Mouse (Mus musculus): ENCODE data around the gene Syn3. TPM values are rescaled to one million over a fixed set of nuclear protein-coding genes. Genes with fewer than 3 reads are reported as not detected.

The Syn3 gene
- polyA plus RNA-seq, 1 experiment from 2014 or later: 3.0 TPM

DNA sequence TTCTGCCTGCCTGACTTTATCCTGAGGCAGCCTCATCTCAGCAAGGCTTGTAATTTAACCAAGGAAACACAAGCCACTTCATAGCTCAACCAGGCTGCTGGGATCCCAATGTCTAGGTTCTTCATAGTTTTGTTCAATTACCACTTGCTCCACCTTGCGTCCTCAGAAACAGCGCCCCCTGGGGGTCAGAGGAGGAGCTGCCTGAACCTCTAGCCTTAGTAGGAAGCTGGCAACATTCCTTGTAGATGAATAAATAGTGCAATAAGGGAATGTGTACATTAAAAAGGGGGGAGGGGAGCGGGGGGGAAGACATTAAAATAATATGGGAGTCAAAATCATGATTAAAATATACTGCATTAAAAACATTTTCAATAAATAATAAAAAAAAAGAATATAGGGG, 14.7 kb downstream of the Syn3 start:
- Histone ChIP-seq H3K27me3 (ENCODE audit: low read depth, poor library complexity, severe bottlenecking) (no peaks in the 10 kb centered on the region), H3K4me3 (no peak overlapping the region), H3K27ac (replicated peaks) (no peak overlapping the region), H3K4me1 (peaks cover 5% of the 10 kb centered on the region), H3K36me3 (no peaks in the 10 kb centered on the region), H3K9me3 (replicated peaks) (no peaks in the 10 kb centered on the region)
- WGBS: 9% methylated on average over 3 of the region's 3 CpGs
- peak; percentile 33 for DNase-seq (ENCODE audit: low spot score)

- no peak overlapping the region for H3K27ac ChIP-seq (replicated peaks)
- no peak for DNase-seq (ENCODE audit: low spot score)
- 90% methylated on average over 1 of the region's 1 CpGs for WGBS
Measured at GRCm38 (mm10) chr10:86482496-86482895, 16.2 kb downstream of the Syn3 start.

DNA sequence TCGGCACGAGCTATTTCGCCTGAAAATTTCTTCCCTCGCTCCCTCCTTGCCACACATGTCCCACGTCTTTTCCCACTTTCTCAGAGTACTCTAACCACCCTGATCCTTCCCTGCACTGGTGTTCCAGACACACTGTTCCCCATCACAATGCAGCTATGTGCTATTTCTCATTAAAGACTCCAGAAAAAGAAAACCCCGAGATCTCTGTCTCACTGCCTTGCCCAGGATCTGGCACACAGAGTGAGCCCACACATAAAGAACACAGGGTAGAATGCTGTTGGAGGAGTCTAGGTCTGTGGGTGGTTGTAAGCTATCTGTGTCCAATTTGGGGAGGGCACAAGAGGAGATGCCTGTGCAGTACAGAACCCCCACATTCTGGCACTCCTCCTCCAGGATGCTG, 18.0 kb downstream of the Syn3 start:
- H3K4me1 ChIP-seq: peaks cover 8% of the 10 kb centered on the region; the same call in 1 of the 2 replicates
- no peak overlapping the region for H3K4me3 ChIP-seq
- 94% methylated on average over 6 of the region's 6 CpGs for WGBS
- no peak overlapping the region for H3K27ac ChIP-seq (replicated peaks)
- no peaks in the 10 kb centered on the region for H3K36me3 ChIP-seq
- no peaks in the 10 kb centered on the region for H3K9me3 ChIP-seq (replicated peaks)
- H3K27me3 ChIP-seq (ENCODE audit: low read depth, poor library complexity, severe bottlenecking): no peaks in the 10 kb centered on the region
- DNase-seq (ENCODE audit: low spot score): no peak

More at GRCm38 (mm10) chr10:86482496-86482895, 16.2 kb downstream of the Syn3 start:
- no peak overlapping the region for H3K4me3 ChIP-seq
- H3K4me1 ChIP-seq: peaks cover 5% of the 10 kb centered on the region
- H3K36me3 ChIP-seq: no peaks in the 10 kb centered on the region
- no peaks in the 10 kb centered on the region for H3K27me3 ChIP-seq (ENCODE audit: low read depth, poor library complexity, severe bottlenecking)
- no peaks in the 10 kb centered on the region for H3K9me3 ChIP-seq (replicated peaks)

DNA sequence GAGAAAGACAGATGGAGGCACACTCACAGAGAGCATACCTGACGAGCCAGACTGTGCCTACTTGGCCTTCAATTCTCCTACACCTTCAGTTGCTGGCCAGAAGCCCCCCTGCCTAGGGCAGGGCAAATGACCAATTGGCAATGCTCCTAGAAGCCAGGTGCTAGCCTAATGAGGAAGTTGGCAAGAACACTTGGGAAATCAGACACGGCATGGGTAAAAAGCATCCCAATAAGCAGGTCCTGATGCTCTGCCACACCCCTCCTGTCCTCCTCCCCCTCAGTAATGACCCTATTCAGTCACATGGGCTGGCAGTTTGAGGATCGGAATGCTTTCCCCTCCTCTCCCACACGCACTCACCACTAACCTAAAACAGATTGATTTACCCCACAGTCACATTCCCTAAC, 19.0 kb downstream of the Syn3 start:
- H3K4me1 ChIP-seq: peaks cover 8% of the 10 kb centered on the region; the same call in 1 of the 2 replicates
- no peak overlapping the region for H3K4me3 ChIP-seq
- H3K27ac ChIP-seq (replicated peaks): no peak overlapping the region
- no peaks in the 10 kb centered on the region for H3K9me3 ChIP-seq (replicated peaks)
- WGBS: 75% methylated on average over 4 of the region's 4 CpGs
- no peak for DNase-seq (ENCODE audit: low spot score)
- H3K27me3 ChIP-seq (ENCODE audit: low read depth, poor library complexity, severe bottlenecking): no peaks in the 10 kb centered on the region
- H3K36me3 ChIP-seq: no peaks in the 10 kb centered on the region

DNA sequence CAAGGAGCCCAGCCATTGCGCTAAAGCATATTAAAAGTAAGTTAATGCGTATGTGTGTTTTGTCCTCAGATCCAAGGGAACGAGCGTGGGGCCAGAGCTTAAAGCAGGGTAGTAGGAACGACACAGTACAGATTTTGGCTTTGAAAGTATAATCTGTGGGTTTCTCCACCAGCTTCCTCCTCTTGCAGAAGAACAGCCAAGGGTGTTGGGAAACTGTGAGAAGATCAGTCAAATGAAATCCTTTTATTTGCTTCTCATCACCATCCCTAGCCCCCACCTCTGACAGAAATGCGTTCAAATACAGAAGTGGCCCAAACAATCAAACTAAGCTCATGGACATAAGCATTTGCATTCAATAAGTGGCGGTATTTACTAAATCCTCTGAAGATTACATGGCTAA, 22.0 kb downstream of the Syn3 start:
- H3K27ac ChIP-seq (replicated peaks): no peak overlapping the region
- H3K27me3 ChIP-seq (ENCODE audit: low read depth, poor library complexity, severe bottlenecking): no peaks in the 10 kb centered on the region
- no peak for DNase-seq (ENCODE audit: low spot score)
- H3K4me1 ChIP-seq: peaks cover 8% of the 10 kb centered on the region; the same call in 1 of the 2 replicates
- no peaks in the 10 kb centered on the region for H3K36me3 ChIP-seq
- WGBS: 85% methylated on average over 7 of the region's 7 CpGs
- no peak overlapping the region for H3K4me3 ChIP-seq
- H3K9me3 ChIP-seq (replicated peaks): no peaks in the 10 kb centered on the region

DNA sequence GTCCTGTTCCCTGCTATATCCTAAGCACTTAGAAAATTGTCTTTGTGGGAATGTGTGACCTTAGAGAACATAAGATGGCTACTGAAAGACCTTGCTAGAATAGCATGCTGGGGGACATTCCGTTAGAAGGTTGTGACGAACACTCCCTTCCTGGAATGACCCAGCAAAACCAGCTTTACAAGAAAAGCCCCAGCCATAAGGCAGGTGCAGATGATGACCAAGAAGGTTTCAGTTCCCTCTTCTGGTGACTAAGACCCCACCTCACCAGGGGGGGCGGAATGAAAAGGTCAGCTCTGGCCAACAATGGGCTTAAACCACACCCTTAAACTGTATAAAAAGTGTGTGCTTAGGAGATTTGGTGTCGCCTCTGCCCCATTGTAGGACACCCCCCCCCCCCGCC, 23.4 kb downstream of the Syn3 start:
- Histone ChIP-seq H3K36me3 (no peaks in the 10 kb centered on the region), H3K4me1 (peaks cover 8% of the 10 kb centered on the region; the same call in 1 of the 2 replicates), H3K27me3 (ENCODE audit: low read depth, poor library complexity, severe bottlenecking) (no peaks in the 10 kb centered on the region), H3K4me3 (no peak overlapping the region), H3K9me3 (replicated peaks) (no peaks in the 10 kb centered on the region), H3K27ac (replicated peaks) (no peak overlapping the region)
- 83% methylated on average over 5 of the region's 5 CpGs for WGBS
- no peak for DNase-seq (ENCODE audit: low spot score)

GRCm38 (mm10) chr10:86474176-86475154, 24.2 kb downstream of the Syn3 start:
- DNase-seq (ENCODE audit: low spot score): no peak
- Histone ChIP-seq H3K4me1 (peaks cover 8% of the 10 kb centered on the region; the same call in 1 of the 2 replicates), H3K9me3 (replicated peaks) (no peaks in the 10 kb centered on the region), H3K27me3 (ENCODE audit: low read depth, poor library complexity, severe bottlenecking) (no peaks in the 10 kb centered on the region), H3K4me3 (no peak overlapping the region), H3K27ac (replicated peaks) (no peak overlapping the region), H3K36me3 (no peaks in the 10 kb centered on the region)
- 81% methylated on average over 8 of the region's 8 CpGs for WGBS

- 44% methylated on average over 3 of the region's 3 CpGs for WGBS
- Histone ChIP-seq H3K27me3 (ENCODE audit: low read depth, poor library complexity, severe bottlenecking) (no peaks in the 10 kb centered on the region), H3K4me3 (no peak overlapping the region)
Measured at GRCm38 (mm10) chr10:86473637-86474154, 25.0 kb downstream of the Syn3 start.

GRCm38 (mm10) chr10:86468612-86469546, 29.8 kb downstream of the Syn3 start:
- DNase-seq (ENCODE audit: low spot score): no peak
- 86% methylated on average over 13 of the region's 13 CpGs for WGBS
- H3K9me3 ChIP-seq (replicated peaks): no peaks in the 10 kb centered on the region

More at GRCm38 (mm10) chr10:86473637-86474154, 25.0 kb downstream of the Syn3 start:
- Histone ChIP-seq H3K27ac (replicated peaks) (no peak overlapping the region), H3K9me3 (replicated peaks) (no peaks in the 10 kb centered on the region), H3K4me1 (peaks cover 8% of the 10 kb centered on the region; the same call in 1 of the 2 replicates), H3K36me3 (no peaks in the 10 kb centered on the region)
- peak; percentile 46 for DNase-seq (ENCODE audit: low spot score)

DNA sequence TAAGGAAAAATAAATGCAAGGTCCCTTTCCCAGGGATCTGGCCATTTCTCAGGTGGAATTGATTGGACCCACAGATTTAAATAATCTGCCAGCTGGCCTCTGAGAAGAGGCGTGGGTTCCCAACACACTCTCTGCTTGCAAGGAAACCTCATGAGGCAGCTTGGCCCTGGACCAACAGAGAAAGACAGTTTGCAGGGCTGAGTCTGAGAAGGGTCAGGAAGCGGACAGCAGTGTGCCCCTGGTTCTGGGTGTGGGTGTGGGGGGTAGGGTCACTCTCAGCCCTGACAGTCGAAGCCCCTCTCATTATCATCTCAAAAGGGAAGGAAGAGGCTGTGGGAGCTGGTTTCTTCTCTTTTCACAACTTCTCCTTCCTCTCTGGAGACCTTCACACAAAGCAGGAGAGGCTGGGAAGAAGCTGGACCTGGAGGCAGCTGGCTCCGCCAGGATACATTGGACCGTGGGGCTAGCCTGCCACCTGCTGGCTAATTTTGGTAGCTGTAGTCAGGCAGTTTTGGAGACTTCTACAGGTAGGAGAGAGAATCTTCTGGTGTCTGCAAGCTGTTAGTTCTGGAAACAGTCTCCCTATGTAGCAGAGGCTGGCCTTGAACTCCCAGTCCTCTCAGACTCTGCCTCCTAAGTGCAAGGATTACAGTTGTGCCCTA, 35.0 kb downstream of the Syn3 start:
- H3K4me3 ChIP-seq: no peak overlapping the region
- 35% methylated on average over 5 of the region's 5 CpGs for WGBS
- peaks cover 2% of the 10 kb centered on the region; the same call in 1 of the 2 replicates for H3K36me3 ChIP-seq
- H3K27ac ChIP-seq (replicated peaks): peak overlapping the region; percentile 74
- peak; percentile 83 for DNase-seq (ENCODE audit: low spot score)
- peaks cover 22% of the 10 kb centered on the region for H3K4me1 ChIP-seq
- no peaks in the 10 kb centered on the region; the same call in 1 of the 2 replicates for H3K27me3 ChIP-seq (ENCODE audit: low read depth, poor library complexity, severe bottlenecking)
- no peaks in the 10 kb centered on the region for H3K9me3 ChIP-seq (replicated peaks)

More at GRCm38 (mm10) chr10:86468612-86469546, 29.8 kb downstream of the Syn3 start:
- H3K27me3 ChIP-seq (ENCODE audit: low read depth, poor library complexity, severe bottlenecking): no peaks in the 10 kb centered on the region
- H3K36me3 ChIP-seq: peaks cover 2% of the 10 kb centered on the region; the same call in 1 of the 2 replicates
- 0 out of 2 replicates have a peak, but pooled peaks cover 2% of the 10 kb centered on the region for H3K4me1 ChIP-seq
- H3K4me3 ChIP-seq: no peak overlapping the region
- no peak overlapping the region for H3K27ac ChIP-seq (replicated peaks)

DNA sequence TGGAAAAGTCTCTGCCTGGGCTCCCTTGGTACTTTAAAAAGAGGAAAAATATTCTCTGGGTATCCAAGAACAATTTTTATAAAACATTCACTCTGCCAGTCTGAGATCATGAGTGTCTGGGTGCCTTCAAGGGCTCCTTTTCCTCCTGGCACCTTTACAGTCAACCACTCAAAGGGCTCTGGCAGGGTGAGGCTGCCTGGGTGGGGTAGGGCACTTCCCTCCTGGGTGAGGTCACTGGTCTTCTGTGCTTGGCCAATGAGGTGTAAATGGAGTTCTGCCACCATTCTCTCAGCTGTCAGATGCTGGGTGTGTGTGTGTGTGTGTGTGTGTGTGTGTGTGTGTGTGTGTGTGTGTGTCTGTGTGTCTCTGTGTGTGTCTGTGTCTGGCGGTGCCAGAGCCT, 39.1 kb downstream of the Syn3 start:
- no peak overlapping the region for H3K4me3 ChIP-seq
- DNase-seq (ENCODE audit: low spot score): no peak
- H3K36me3 ChIP-seq: no peaks in the 10 kb centered on the region
- H3K27me3 ChIP-seq (ENCODE audit: low read depth, poor library complexity, severe bottlenecking): no peaks in the 10 kb centered on the region; the same call in 1 of the 2 replicates
- no peaks in the 10 kb centered on the region for H3K9me3 ChIP-seq (replicated peaks)
- peaks cover 53% of the 10 kb centered on the region for H3K4me1 ChIP-seq
- 50% methylated on average over 1 of the region's 1 CpGs for WGBS
- no peak overlapping the region; the same call in 1 of the 2 replicates for H3K27ac ChIP-seq (replicated peaks)
